Mouse (Mus musculus): ENCODE data around the gene Ciz1.

Gene Ciz1

GRCm38 (mm10) chr2:32319586-32320580, 32.2 kb upstream of the Ciz1 start:
- DNase-seq (ENCODE audit: low spot score in 2 of 2), result no peak

GRCm38 (mm10) chr2:32320721-32321120, 31.4 kb upstream of the Ciz1 start:
- DNase-seq (ENCODE audit: low spot score in 2 of 2), result no peak

GRCm38 (mm10) chr2:32321591-32322298, 30.4 kb upstream of the Ciz1 start:
- no peak for DNase-seq (ENCODE audit: low spot score in 2 of 2)

GRCm38 (mm10) chr2:32322754-32323741, 29.1 kb upstream of the Ciz1 start:
- DNase-seq (ENCODE audit: low spot score in 2 of 2), result no peak

- no peak for DNase-seq (ENCODE audit: low spot score in 2 of 2)
Measured at GRCm38 (mm10) chr2:32324322-32324721, 27.8 kb upstream of the Ciz1 start.

GRCm38 (mm10) chr2:32325342-32325741, 26.8 kb upstream of the Ciz1 start:
- no peak for DNase-seq (ENCODE audit: low spot score in 2 of 2)

- DNase-seq (ENCODE audit: low spot score in 2 of 2), result no peak
Measured at GRCm38 (mm10) chr2:32327200-32327599, 24.9 kb upstream of the Ciz1 start.

- DNase-seq (ENCODE audit: low spot score in 2 of 2), result no peak
Measured at GRCm38 (mm10) chr2:32328911-32329460, 23.1 kb upstream of the Ciz1 start.

- DNase-seq (ENCODE audit: low spot score in 2 of 2), result no peak
Measured at GRCm38 (mm10) chr2:32329531-32329930, 22.6 kb upstream of the Ciz1 start.

- DNase-seq (ENCODE audit: low spot score in 2 of 2), result no peak
Measured at GRCm38 (mm10) chr2:32332159-32332558, 20.0 kb upstream of the Ciz1 start.

- no peak for DNase-seq (ENCODE audit: low spot score in 2 of 2)
Measured at GRCm38 (mm10) chr2:32335888-32336287, 16.2 kb upstream of the Ciz1 start.

GRCm38 (mm10) chr2:32339912-32340642, 12.1 kb upstream of the Ciz1 start:
- no peak for DNase-seq (ENCODE audit: low spot score in 2 of 2)

- DNase-seq (ENCODE audit: low spot score in 2 of 2), result no peak
Measured at GRCm38 (mm10) chr2:32340836-32341633, 11.1 kb upstream of the Ciz1 start.

- DNase-seq (ENCODE audit: low spot score in 2 of 2), result no peak
Measured at GRCm38 (mm10) chr2:32341634-32341939, 10.5 kb upstream of the Ciz1 start.

GRCm38 (mm10) chr2:32342039-32342438, 10.1 kb upstream of the Ciz1 start:
- no peak for DNase-seq (ENCODE audit: low spot score in 2 of 2)

GRCm38 (mm10) chr2:32342539-32343350, 9.4 kb upstream of the Ciz1 start:
- peak in 1 of 2 experiments; percentile 60 for DNase-seq (ENCODE audit: low spot score in 2 of 2)

- no peak for DNase-seq (ENCODE audit: low spot score in 2 of 2)
Measured at GRCm38 (mm10) chr2:32343351-32343671, 8.8 kb upstream of the Ciz1 start.

- DNase-seq (ENCODE audit: low spot score in 2 of 2), result no peak
Measured at GRCm38 (mm10) chr2:32344056-32344455, 8.1 kb upstream of the Ciz1 start.

Data from urinary bladder, postnatal 36 days (tissue).